Mouse (Mus musculus) adrenal gland, postnatal 0 days (tissue): ENCODE results near the gene Ctns. TPM values are rescaled to one million over a fixed set of nuclear protein-coding genes. Genes with fewer than 3 reads are reported as not detected.

Source experiments
- polyA plus RNA-seq: library from polyadenylated mRNA; unstranded; fragments of >200 nt; fragmentation: Nextera tagmentation; extraction: Ambion mirVana; gene quantifications from 2 replicates; pipeline ENCODE4 v1.2.1, GENCODE M21; 2015

The Ctns gene
- polyA plus RNA-seq: 12.1 and 15.4 TPM in 2 replicates

GRCm38 (mm10) chr11:73198603-73199229 is at the start of gene Ctns:
Ctns (minus strand) TSS chr11:73199042.

DNA sequence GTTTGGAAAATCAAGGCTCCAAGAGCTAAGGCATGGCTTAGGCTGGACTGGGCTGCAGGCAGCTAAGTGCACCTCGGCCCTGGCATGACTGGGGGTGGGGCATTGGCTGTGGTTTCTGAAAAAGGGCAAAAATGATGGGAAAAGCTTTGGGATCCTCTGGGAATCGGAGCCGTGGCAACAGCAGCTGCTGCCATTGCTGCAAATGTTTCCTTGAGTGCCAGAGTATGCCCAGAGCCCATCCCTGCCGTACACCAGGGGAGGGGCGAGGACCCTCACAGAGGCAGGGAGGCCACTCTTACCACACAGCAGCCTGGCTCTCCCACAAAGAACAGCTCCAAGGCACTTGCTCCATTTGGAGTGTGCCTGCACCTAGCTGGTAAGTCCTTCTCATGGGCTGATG is 35.1 kb upstream of the Ctns start, which contains the start of gene Trpv1:
Gene Trpv1, plus strand, starts transcription at position 301 of the 400 bp plus-strand sequence.

GRCm38 (mm10) chr11:73199230-73199712 is 429 bp upstream of the Ctns start, which contains the start of gene Shpk:
Shpk (plus strand) TSS chr11:73199460.

GRCm38 (mm10) chr11:73176608-73177508 is 22.0 kb downstream of the Ctns start, which contains the start of the genes Emc6 and Tax1bp3:
Emc6 (minus strand) TSS chr11:73177037.
Tax1bp3 (plus strand) TSS chr11:73177083.

GRCm38 (mm10) chr11:73159957-73160810 is 38.7 kb downstream of the Ctns start, which contains the start of gene P2rx5:
P2rx5 (plus strand) TSS chr11:73160421.

GRCm38 (mm10) chr11:73137591-73138501 is 61.0 kb downstream of the Ctns start, which contains the start of gene Haspin:
Haspin (minus strand) TSS chr11:73138294.

Other genes starting within 250 kb of the Ctns start
- 4.7 and 4.8 TPM in 2 replicates for gene Atp2a3, start 237.9 kb downstream of the Ctns start, polyA plus RNA-seq
- 1.0 and 1.1 TPM in 2 replicates for gene P2rx1, start 199.9 kb downstream of the Ctns start, polyA plus RNA-seq
- 2.2 and 2.8 TPM in 2 replicates for gene Camkk1, start 180.0 kb downstream of the Ctns start, polyA plus RNA-seq
- gene Ncbp3, start 151.3 kb downstream of the Ctns start, polyA plus RNA-seq: 5.6 and 8.5 TPM in 2 replicates
- 0.03 and 0.21 TPM in 2 replicates for gene Itgae, start 108.5 kb downstream of the Ctns start, polyA plus RNA-seq
- gene Haspin, start 60.7 kb downstream of the Ctns start, polyA plus RNA-seq: 2.9 and 3.1 TPM in 2 replicates
- 0.50 TPM in 2 replicates for gene P2rx5, start 38.6 kb downstream of the Ctns start, polyA plus RNA-seq
- 111 and 130 TPM in 2 replicates for gene Emc6, start 22.0 kb downstream of the Ctns start, polyA plus RNA-seq
- 152 and 167 TPM in 2 replicates for gene Tax1bp3, start 22.0 kb downstream of the Ctns start, polyA plus RNA-seq
- gene Shpk, start 418 bp upstream of the Ctns start, polyA plus RNA-seq: 4.2 and 5.5 TPM in 2 replicates
- gene Trpv1, start 35.2 kb upstream of the Ctns start, polyA plus RNA-seq: 0.10 and 0.35 TPM in 2 replicates
- gene Trpv3, start 68.3 kb upstream of the Ctns start, polyA plus RNA-seq: 0.06 and 0.08 TPM in 2 replicates
- 10.5 and 20.1 TPM in 2 replicates for gene Aspa, start 130.6 kb upstream of the Ctns start, polyA plus RNA-seq
- gene Gm49340, start 130.7 kb upstream of the Ctns start, polyA plus RNA-seq: not detected in 2 replicates
- 0.57 TPM in 1 of 2 replicates, not detected in the other for gene Spata22, start 130.7 kb upstream of the Ctns start, polyA plus RNA-seq
- not detected in 2 replicates for gene Olfr20, start 151.7 kb upstream of the Ctns start, polyA plus RNA-seq
- gene Olfr376, start 172.2 kb upstream of the Ctns start, polyA plus RNA-seq: not detected in 2 replicates
- not detected in 2 replicates for gene Olfr1, start 200.6 kb upstream of the Ctns start, polyA plus RNA-seq
- not detected in 2 replicates for gene Olfr378, start 229.4 kb upstream of the Ctns start, polyA plus RNA-seq